Mouse (Mus musculus): ENCODE data around the gene Unc5cl. TPM values are rescaled to one million over a fixed set of nuclear protein-coding genes. Genes with fewer than 3 reads are reported as not detected.
A peak's percentile ranks its signal among the peaks of the same experiment; 100 is the strongest.

Gene Unc5cl
- polyA plus RNA-seq, 1 experiment from 2014 or later = 0.15 TPM

- 91% methylated on average over 1 of the region's 1 CpGs for WGBS
- Histone ChIP-seq H3K4me3 (no peak overlapping the region), H3K9me3 (replicated peaks) (no peaks in the 10 kb centered on the region), H3K36me3 (ENCODE audit: poor library complexity, severe bottlenecking) (peaks cover 41% of the 10 kb centered on the region), H3K4me2 (no peak overlapping the region), H3K4me1 (peaks cover 10% of the 10 kb centered on the region), H3K27me3 (no peaks in the 10 kb centered on the region), H3K27ac (no peak overlapping the region), H3K9ac (no peak overlapping the region)
- ATAC-seq = no peak
These were observed 35.9 kb upstream of the Unc5cl start for GRCm38 (mm10) chr17:48418781-48419180.

DNA sequence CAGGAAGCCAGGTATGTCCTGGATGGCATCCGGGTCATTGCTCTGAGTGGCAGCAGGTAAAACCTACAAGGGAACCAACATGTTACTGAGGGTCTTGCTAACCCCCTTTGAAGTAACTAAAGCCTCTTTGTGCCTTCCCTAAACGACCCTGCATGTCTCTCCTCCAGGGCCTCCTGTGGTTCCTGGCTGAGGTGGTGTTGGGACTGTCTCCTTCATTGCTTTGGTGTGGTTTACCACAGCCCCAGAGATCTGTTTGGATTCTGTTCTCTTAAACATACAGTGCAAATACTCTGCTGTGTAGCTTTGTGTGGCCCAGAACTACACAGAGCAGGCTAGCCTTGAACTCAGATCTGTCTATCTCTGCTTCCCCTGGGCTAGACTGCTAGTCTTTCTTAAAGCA, 35.1 kb upstream of the Unc5cl start:
- H3K9ac ChIP-seq = no peak overlapping the region
- 62% methylated on average over 2 of the region's 2 CpGs for WGBS

DNA sequence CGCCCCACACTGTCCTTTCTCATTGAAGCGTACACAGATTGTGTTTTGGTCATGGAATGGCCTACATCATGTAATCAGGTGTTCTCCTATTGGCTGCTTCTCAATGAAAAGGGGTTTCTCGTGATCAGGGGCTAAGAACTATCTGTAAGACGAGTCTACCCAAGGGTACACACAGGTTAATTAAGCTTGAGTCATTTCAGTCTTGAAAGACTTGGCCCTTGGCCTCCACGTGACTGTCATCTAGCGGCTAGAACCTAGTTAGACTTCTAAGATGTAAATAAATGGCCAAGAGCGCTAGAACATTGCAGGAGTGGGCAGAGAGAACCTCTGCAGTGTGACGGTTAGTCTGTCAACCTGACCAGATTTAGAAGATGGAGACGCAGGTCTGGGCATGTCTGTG, 30.5 kb upstream of the Unc5cl start:
- peaks cover 1% of the 10 kb centered on the region; the same call in 1 of the 2 replicates for H3K36me3 ChIP-seq (ENCODE audit: poor library complexity, severe bottlenecking)
- peaks cover 25% of the 10 kb centered on the region for H3K4me1 ChIP-seq
- H3K4me2 ChIP-seq = no peak overlapping the region
- 78% methylated on average over 9 of the region's 9 CpGs for WGBS
- H3K27me3 ChIP-seq = no peaks in the 10 kb centered on the region
- no peak overlapping the region for H3K4me3 ChIP-seq
- no peak for ATAC-seq
- H3K9ac ChIP-seq = no peak overlapping the region
- H3K9me3 ChIP-seq (replicated peaks) = no peaks in the 10 kb centered on the region
- H3K27ac ChIP-seq = no peak overlapping the region

More for the DNA sequence above, 35.1 kb upstream of the Unc5cl start:
- Histone ChIP-seq H3K9me3 (replicated peaks) (no peaks in the 10 kb centered on the region), H3K27ac (no peak overlapping the region), H3K4me3 (no peak overlapping the region), H3K36me3 (ENCODE audit: poor library complexity, severe bottlenecking) (peaks cover 34% of the 10 kb centered on the region), H3K4me2 (no peak overlapping the region), H3K4me1 (peaks cover 10% of the 10 kb centered on the region), H3K27me3 (no peaks in the 10 kb centered on the region)
- no peak for ATAC-seq

- WGBS = 29% methylated on average over 9 of the region's 9 CpGs
- H3K9me3 ChIP-seq (replicated peaks) = no peaks in the 10 kb centered on the region
- H3K27me3 ChIP-seq = no peaks in the 10 kb centered on the region
- no peak for ATAC-seq
- no peak overlapping the region for H3K4me3 ChIP-seq
- no peak overlapping the region for H3K9ac ChIP-seq
- peak overlapping the region; percentile 36; the same call in 1 of the 2 replicates for H3K27ac ChIP-seq
- H3K4me1 ChIP-seq = peaks cover 23% of the 10 kb centered on the region
- no peaks in the 10 kb centered on the region for H3K36me3 ChIP-seq (ENCODE audit: poor library complexity, severe bottlenecking)
- no peak overlapping the region for H3K4me2 ChIP-seq
These were observed 28.7 kb upstream of the Unc5cl start for GRCm38 (mm10) chr17:48425823-48426612.

GRCm38 (mm10) chr17:48426991-48427750, 27.5 kb upstream of the Unc5cl start:
- Histone ChIP-seq H3K9me3 (replicated peaks) (no peaks in the 10 kb centered on the region), H3K4me1 (peaks cover 15% of the 10 kb centered on the region), H3K27ac (no peak overlapping the region; the same call in 1 of the 2 replicates), H3K9ac (no peak overlapping the region), H3K4me3 (no peak overlapping the region), H3K36me3 (ENCODE audit: poor library complexity, severe bottlenecking) (no peaks in the 10 kb centered on the region), H3K4me2 (no peak overlapping the region), H3K27me3 (no peaks in the 10 kb centered on the region)
- 75% methylated on average over 13 of the region's 13 CpGs for WGBS
- no peak for ATAC-seq

GRCm38 (mm10) chr17:48427852-48428530, 26.7 kb upstream of the Unc5cl start:
- no peaks in the 10 kb centered on the region for H3K27me3 ChIP-seq
- 79% methylated on average over 11 of the region's 11 CpGs for WGBS
- ATAC-seq = no peak

DNA sequence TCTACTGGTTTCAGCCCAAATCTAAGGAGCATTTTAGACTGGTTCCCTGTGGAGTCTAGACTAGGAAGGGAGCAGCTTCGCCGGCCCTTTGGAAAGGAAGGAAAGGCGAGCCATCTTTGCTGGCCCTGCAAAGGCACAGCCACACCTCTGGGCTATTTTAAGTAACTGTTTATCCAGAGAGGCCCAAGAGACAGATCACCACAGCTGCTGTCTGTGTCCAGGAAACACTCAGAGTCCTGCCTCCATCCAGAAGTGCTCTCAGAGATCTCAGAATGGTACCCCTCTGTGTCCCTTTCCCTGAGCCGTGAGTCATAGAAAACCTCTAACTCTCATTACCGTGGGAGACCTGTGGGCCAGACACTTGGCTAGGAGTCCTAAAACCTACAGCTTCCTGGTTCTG, 24.3 kb upstream of the Unc5cl start:
- no peak for ATAC-seq
- WGBS = 62% methylated on average over 5 of the region's 5 CpGs
- H3K4me2 ChIP-seq = no peak overlapping the region

More at GRCm38 (mm10) chr17:48427852-48428530, 26.7 kb upstream of the Unc5cl start:
- no peaks in the 10 kb centered on the region for H3K36me3 ChIP-seq (ENCODE audit: poor library complexity, severe bottlenecking)
- no peak overlapping the region for H3K27ac ChIP-seq
- peaks cover 23% of the 10 kb centered on the region for H3K4me1 ChIP-seq
- no peak overlapping the region for H3K9ac ChIP-seq
- no peaks in the 10 kb centered on the region for H3K9me3 ChIP-seq (replicated peaks)
- no peak overlapping the region for H3K4me3 ChIP-seq
- H3K4me2 ChIP-seq = no peak overlapping the region

DNA sequence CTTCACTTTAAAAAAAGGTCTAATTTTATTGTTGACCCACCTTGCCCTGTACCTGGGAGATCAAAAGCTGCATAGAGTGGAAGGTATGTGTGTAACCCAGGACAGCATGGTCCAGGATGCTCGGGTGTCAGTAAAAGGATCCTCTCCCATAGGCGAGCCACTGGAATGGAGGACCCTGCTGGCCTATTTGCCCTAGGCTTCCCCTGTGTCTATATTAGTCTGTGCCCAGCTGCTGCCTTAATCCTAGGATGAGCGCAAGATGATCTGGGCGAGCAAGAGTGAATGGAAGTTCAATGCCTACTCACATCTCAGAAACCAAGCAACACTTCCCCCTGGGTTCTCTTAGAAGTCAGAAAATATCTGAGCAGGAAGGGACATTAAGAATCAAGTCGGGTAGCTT, 23.6 kb upstream of the Unc5cl start:
- no peak overlapping the region for H3K27ac ChIP-seq
- H3K4me3 ChIP-seq = no peak overlapping the region
- ATAC-seq = no peak
- H3K9ac ChIP-seq = no peak overlapping the region
- H3K4me2 ChIP-seq = no peak overlapping the region
- H3K9me3 ChIP-seq (replicated peaks) = no peaks in the 10 kb centered on the region
- H3K27me3 ChIP-seq = no peaks in the 10 kb centered on the region
- H3K4me1 ChIP-seq = peaks cover 18% of the 10 kb centered on the region
- H3K36me3 ChIP-seq (ENCODE audit: poor library complexity, severe bottlenecking) = no peaks in the 10 kb centered on the region
- 76% methylated on average over 5 of the region's 5 CpGs for WGBS

More for the DNA sequence above, 24.3 kb upstream of the Unc5cl start:
- Histone ChIP-seq H3K4me3 (no peak overlapping the region), H3K4me1 (peaks cover 24% of the 10 kb centered on the region), H3K36me3 (ENCODE audit: poor library complexity, severe bottlenecking) (no peaks in the 10 kb centered on the region), H3K27ac (no peak overlapping the region), H3K9ac (no peak overlapping the region), H3K27me3 (no peaks in the 10 kb centered on the region), H3K9me3 (replicated peaks) (no peaks in the 10 kb centered on the region)

DNA sequence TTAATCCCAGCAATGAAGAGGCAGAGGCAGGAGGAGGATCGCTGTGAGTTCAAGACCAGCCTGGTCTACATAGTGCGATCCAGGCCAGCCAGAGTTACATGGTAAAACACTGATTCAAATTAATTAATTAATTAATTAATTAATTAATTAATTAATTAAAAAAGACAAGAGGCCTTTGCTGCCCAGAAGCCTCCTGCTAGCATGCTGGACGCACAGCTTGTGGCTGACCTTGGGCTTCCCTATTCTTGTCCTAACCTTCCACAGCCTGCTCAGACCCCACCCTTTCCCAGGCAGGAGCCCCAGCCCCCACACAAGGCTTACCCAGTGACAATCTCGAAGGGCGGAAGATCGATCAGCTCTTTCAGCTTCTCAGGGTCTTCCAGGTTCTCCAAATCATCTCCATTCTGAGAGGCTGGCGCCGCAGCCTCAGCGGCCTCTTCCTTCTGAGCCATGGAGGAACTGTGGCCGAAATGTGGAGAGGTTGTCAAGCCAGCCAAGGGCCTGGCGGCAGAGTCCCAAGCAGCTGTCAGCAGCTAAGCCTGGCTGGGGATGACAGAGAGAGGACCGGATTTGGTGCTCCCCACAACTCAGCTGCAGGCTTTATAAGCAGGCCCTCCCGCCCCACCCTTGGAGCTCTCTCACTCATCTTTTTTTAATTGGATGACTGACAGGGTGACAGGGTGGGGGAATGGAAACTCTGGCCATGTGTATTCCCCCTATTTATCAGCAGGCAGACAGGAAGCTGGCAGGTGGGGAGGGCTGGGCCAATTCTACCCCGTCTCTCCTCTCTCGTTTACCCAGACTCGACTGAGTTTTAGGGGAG, 22.3 kb upstream of the Unc5cl start, which contains the start of gene Apobec2:
Gene Apobec2 (minus strand): TSS at position 773 of the 823 bp plus-strand sequence.
- peaks cover 15% of the 10 kb centered on the region for H3K4me1 ChIP-seq
- H3K27me3 ChIP-seq = no peaks in the 10 kb centered on the region
- ATAC-seq = no peak
- no peak within 1 kb of the TSS for H3K4me2 ChIP-seq
- H3K9ac ChIP-seq = no peak within 1 kb of the TSS
- H3K36me3 ChIP-seq (ENCODE audit: poor library complexity, severe bottlenecking) = no peaks in the 10 kb centered on the region
- H3K4me3 ChIP-seq = no peak within 1 kb of the TSS
- H3K27ac ChIP-seq = no peak within 1 kb of the TSS; the same call in 1 of the 2 replicates
- 62% methylated on average over 16 of the region's 16 CpGs for WGBS
- H3K9me3 ChIP-seq (replicated peaks) = no peaks in the 10 kb centered on the region

GRCm38 (mm10) chr17:48433006-48433655, 21.6 kb upstream of the Unc5cl start:
- Histone ChIP-seq H3K4me2 (no peak overlapping the region), H3K9ac (no peak overlapping the region), H3K27me3 (no peaks in the 10 kb centered on the region), H3K4me1 (peaks cover 20% of the 10 kb centered on the region), H3K9me3 (replicated peaks) (no peaks in the 10 kb centered on the region), H3K4me3 (no peak overlapping the region), H3K27ac (no peak overlapping the region; the same call in 1 of the 2 replicates), H3K36me3 (ENCODE audit: poor library complexity, severe bottlenecking) (no peaks in the 10 kb centered on the region)
- 74% methylated on average over 20 of the region's 20 CpGs for WGBS
- ATAC-seq = no peak

All from forebrain, embryonic 13.5 days (tissue).